ENCODE assay signal across 17 mouse cellular contexts in genomic region chr2:77746417-77746816, GRCm38 (mm10).
"Had no signal": no experiment of that assay in that cellular context is flagged by ENCODE, and none has a peak within 500 bp of the region (broad histone marks: within the 10 kb centered on the region; RNA-seq: fewer than 3 reads in every experiment).

No protein-coding gene starts in this region.

- H3K4me2 ChIP-seq: lung, embryonic 15.5 days; midbrain, embryonic 11.5 days; midbrain, embryonic 13.5 days; midbrain, embryonic 15.5 days; neural tube, embryonic 12.5 days; stomach, embryonic 15.5 days had no signal

- H3K4me1 ChIP-seq: lung, embryonic 15.5 days; megakaryocyte, embryonic 14.5 days; midbrain, embryonic 13.5 days; midbrain, embryonic 15.5 days; neural tube, embryonic 12.5 days; stomach, embryonic 15.5 days had no signal

- ATAC-seq: liver, postnatal 0 days; lung, postnatal 0 days; midbrain, embryonic 13.5 days; midbrain, embryonic 15.5 days had no signal

- H3K9ac ChIP-seq: liver, postnatal 0 days; lung, embryonic 15.5 days; midbrain, embryonic 13.5 days; midbrain, embryonic 15.5 days; neural tube, embryonic 12.5 days; stomach, embryonic 15.5 days had no signal

- H3K9me3 ChIP-seq: lung, embryonic 15.5 days; midbrain, embryonic 13.5 days; midbrain, embryonic 15.5 days; neural tube, embryonic 12.5 days; stomach, embryonic 15.5 days had no signal

- H3K36me3 ChIP-seq: lung, embryonic 15.5 days; midbrain, embryonic 13.5 days; midbrain, embryonic 15.5 days; neural tube, embryonic 12.5 days; stomach, embryonic 15.5 days had no signal

- DNase-seq: liver, postnatal 0 days; lung, adult 2 months; lung, postnatal 14 days; lung, postnatal 36 days; thymus, adult 2 months; thymus, postnatal 25 days; thymus, postnatal 4 days had no signal

- H3K4me3 ChIP-seq: lung, embryonic 15.5 days; megakaryocyte, embryonic 14.5 days; midbrain, embryonic 13.5 days; midbrain, embryonic 15.5 days; neural tube, embryonic 12.5 days; stomach, embryonic 15.5 days had no signal

- H3K27me3 ChIP-seq: lung, embryonic 15.5 days; megakaryocyte, embryonic 14.5 days; midbrain, embryonic 13.5 days; midbrain, embryonic 15.5 days; neural tube, embryonic 12.5 days; stomach, embryonic 15.5 days had no signal

- H3K27ac ChIP-seq: lung, embryonic 15.5 days; macrophage; midbrain, embryonic 13.5 days; midbrain, embryonic 15.5 days; neural tube, embryonic 12.5 days; stomach, embryonic 15.5 days; stomach, postnatal 0 days had no signal
